Mouse (Mus musculus) stomach, postnatal 0 days (tissue): ENCODE data around the gene Aurkaip1.

ENCODE experiments used
- CTCF ChIP-seq: IDR thresholded peaks from 2 replicates; pipeline ENCODE4 v1.5.1; 2016; ENCODE audit warnings: antibody characterized with exemption, low read depth, mild to moderate bottlenecking, moderate library complexity
- EP300 ChIP-seq: optimal IDR thresholded peaks from 2 replicates; pipeline ENCODE3; 2016; ENCODE audit warnings: antibody characterized with exemption

- no peak for TF ChIP-seq EP300
- peak; percentile 58 for TF ChIP-seq CTCF
These were observed 45.3 kb upstream of the Aurkaip1 start, which contains the start of gene Tmem88b for GRCm38 (mm10) chr4:155785819-155786218.
